Mouse (Mus musculus): Measurements from ENCODE around the gene Zhx3. TPM values are rescaled to one million over a fixed set of nuclear protein-coding genes. Genes with fewer than 3 reads are reported as not detected.

Gene Zhx3
- polyA plus RNA-seq, 1 experiment from 2014 or later = 16.9 TPM

DNA sequence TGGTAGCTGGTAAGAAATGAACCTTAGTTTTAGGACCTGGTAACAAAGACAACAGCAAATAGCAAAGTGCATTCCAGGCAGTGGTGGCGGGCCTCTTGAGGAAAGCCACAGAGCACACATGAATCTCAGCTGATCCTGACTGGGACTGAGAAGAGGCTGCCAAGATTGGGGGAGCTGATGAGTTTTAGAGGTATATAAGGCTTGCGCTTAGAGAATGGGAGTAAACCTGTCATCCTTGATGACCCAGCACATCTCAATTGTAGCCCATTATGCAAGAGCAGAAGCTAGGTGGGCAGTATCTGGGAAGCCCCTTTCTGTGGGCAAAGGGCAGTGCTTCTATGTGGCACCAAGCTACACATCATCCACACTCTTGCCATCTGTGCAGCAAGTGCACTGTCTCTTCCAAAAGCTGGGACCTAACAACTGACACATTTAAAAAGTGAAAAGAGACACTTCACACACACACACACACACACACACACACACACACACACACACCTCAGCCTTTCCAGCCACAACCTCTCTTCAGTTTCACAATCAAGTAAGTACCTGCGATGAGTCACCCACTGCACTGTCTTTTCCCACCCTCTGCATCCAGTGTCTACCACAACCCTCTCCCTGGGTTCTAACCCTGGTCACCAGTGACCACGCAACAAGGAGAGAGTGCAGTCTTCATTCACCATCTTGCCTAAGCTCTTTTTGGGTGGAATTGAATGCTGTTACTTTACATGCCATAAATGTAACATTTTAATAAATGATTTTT lies 149.0 kb downstream of the Zhx3 start:
- Histone ChIP-seq H3K27me3 (ENCODE audit: control insufficient read depth, insufficient read depth, low read length) (no peaks in the 10 kb centered on the region), H3K4me2 (ENCODE audit: low read length) (no peak overlapping the region), H3K36me3 (ENCODE audit: control insufficient read depth, insufficient read depth, low read length) (peaks cover 59% of the 10 kb centered on the region), H3K27ac (replicated peaks; ENCODE audit: low read depth, low read length) (no peak overlapping the region), H3K9me3 (ENCODE audit: control insufficient read depth, low read length) (no peaks in the 10 kb centered on the region), H3K9ac (replicated peaks; ENCODE audit: low read length) (no peak overlapping the region), H3K4me1 (ENCODE audit: control insufficient read depth, insufficient read depth, low read length) (no peaks in the 10 kb centered on the region), H3K4me3 (replicated peaks; ENCODE audit: low read depth, low read length) (no peak overlapping the region)
- 95% methylated on average over 4 of the region's 4 CpGs for WGBS
- ATAC-seq (ENCODE audit: low FRiP score, low TSS enrichment) = no peak
- DNase-seq = no peak

DNA sequence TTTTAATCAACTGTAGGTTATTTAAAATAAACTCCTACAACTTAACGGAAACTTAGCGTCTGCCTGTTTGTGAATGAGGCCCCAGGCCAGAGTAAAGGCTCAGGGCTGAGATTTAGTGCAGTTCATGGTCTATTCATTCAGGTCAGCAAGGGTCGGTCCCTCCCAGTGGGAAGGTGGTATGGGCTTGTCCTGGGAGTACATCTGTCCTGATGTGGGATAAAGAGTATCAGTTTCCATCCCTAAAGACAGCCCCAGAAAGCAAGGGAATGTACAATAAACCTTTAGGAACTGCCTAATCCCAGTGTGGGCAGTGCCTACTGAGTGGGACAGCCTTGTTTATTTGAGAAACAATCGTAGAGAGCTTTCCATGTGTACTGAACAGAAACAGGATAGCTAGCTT lies 150.1 kb downstream of the Zhx3 start:
- no peaks in the 10 kb centered on the region for H3K9me3 ChIP-seq (ENCODE audit: control insufficient read depth, low read length)
- H3K36me3 ChIP-seq (ENCODE audit: control insufficient read depth, insufficient read depth, low read length) = peaks cover 69% of the 10 kb centered on the region
- H3K9ac ChIP-seq (replicated peaks; ENCODE audit: low read length) = no peak overlapping the region
- 90% methylated on average over 4 of the region's 4 CpGs for WGBS
- H3K4me3 ChIP-seq (replicated peaks; ENCODE audit: low read depth, low read length) = no peak overlapping the region
- H3K27ac ChIP-seq (replicated peaks; ENCODE audit: low read depth, low read length) = no peak overlapping the region
- no peak for DNase-seq
- no peak overlapping the region for H3K4me2 ChIP-seq (ENCODE audit: low read length)
- H3K4me1 ChIP-seq (ENCODE audit: control insufficient read depth, insufficient read depth, low read length) = no peaks in the 10 kb centered on the region
- no peak for ATAC-seq (ENCODE audit: low FRiP score, low TSS enrichment)
- no peaks in the 10 kb centered on the region for H3K27me3 ChIP-seq (ENCODE audit: control insufficient read depth, insufficient read depth, low read length)

DNA sequence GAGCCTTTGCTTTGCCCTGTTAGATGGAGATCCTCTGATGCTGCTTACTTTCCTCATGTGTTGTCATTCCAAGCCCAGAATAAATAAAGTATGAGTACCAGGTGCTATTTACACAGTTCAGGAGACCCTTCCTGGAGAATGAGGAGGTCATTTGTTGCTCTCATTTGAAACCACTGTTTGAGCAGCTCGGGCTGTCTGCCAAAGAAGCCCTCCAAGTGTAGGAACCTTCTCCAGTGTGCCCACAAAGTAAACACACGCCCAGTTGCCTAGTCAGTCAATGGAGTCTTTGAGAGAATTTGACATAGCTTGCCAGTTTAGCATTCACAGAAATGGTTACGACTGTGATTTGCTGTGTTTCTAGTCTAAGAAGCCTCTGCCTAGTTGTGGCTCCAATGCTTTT lies 154.0 kb downstream of the Zhx3 start:
- DNase-seq (no peak), ATAC-seq (ENCODE audit: low FRiP score, low TSS enrichment) (no peak)
- peaks cover 90% of the 10 kb centered on the region for H3K36me3 ChIP-seq (ENCODE audit: control insufficient read depth, insufficient read depth, low read length)
- H3K4me3 ChIP-seq (replicated peaks; ENCODE audit: low read depth, low read length) = no peak overlapping the region
- H3K9me3 ChIP-seq (ENCODE audit: control insufficient read depth, low read length) = no peaks in the 10 kb centered on the region
- WGBS = 90% methylated on average over 3 of the region's 3 CpGs
- no peaks in the 10 kb centered on the region for H3K27me3 ChIP-seq (ENCODE audit: control insufficient read depth, insufficient read depth, low read length)
- no peaks in the 10 kb centered on the region for H3K4me1 ChIP-seq (ENCODE audit: control insufficient read depth, insufficient read depth, low read length)
- H3K9ac ChIP-seq (replicated peaks; ENCODE audit: low read length) = no peak overlapping the region
- H3K4me2 ChIP-seq (ENCODE audit: low read length) = no peak overlapping the region
- H3K27ac ChIP-seq (replicated peaks; ENCODE audit: low read depth, low read length) = no peak overlapping the region

DNA sequence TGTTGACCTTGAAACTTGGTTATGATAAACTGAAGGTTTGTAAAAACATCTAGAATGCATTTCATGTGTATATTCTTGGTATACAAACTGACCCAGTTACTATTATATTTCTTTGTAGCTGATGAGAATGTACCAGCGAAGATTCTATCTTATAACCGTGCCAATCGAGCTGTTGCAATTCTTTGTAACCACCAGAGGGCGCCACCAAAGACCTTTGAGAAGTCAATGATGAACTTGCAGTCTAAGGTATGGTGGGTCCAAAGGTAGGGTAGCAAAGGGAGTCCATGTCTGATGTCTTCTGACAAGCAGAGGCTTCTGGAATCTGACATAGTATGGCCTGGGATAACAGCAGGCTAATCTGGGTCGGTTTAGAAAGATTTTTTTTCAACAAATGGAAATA lies 155.5 kb downstream of the Zhx3 start:
- Histone ChIP-seq H3K4me3 (replicated peaks; ENCODE audit: low read depth, low read length) (no peak overlapping the region), H3K9ac (replicated peaks; ENCODE audit: low read length) (no peak overlapping the region), H3K36me3 (ENCODE audit: control insufficient read depth, insufficient read depth, low read length) (peaks cover 91% of the 10 kb centered on the region), H3K27ac (replicated peaks; ENCODE audit: low read depth, low read length) (no peak overlapping the region), H3K4me1 (ENCODE audit: control insufficient read depth, insufficient read depth, low read length) (no peaks in the 10 kb centered on the region), H3K27me3 (ENCODE audit: control insufficient read depth, insufficient read depth, low read length) (no peaks in the 10 kb centered on the region), H3K4me2 (ENCODE audit: low read length) (no peak overlapping the region), H3K9me3 (ENCODE audit: control insufficient read depth, low read length) (no peaks in the 10 kb centered on the region)
- DNase-seq (peak; percentile 82), ATAC-seq (ENCODE audit: low FRiP score, low TSS enrichment) (no peak)
- WGBS = 74% methylated on average over 5 of the region's 5 CpGs

DNA sequence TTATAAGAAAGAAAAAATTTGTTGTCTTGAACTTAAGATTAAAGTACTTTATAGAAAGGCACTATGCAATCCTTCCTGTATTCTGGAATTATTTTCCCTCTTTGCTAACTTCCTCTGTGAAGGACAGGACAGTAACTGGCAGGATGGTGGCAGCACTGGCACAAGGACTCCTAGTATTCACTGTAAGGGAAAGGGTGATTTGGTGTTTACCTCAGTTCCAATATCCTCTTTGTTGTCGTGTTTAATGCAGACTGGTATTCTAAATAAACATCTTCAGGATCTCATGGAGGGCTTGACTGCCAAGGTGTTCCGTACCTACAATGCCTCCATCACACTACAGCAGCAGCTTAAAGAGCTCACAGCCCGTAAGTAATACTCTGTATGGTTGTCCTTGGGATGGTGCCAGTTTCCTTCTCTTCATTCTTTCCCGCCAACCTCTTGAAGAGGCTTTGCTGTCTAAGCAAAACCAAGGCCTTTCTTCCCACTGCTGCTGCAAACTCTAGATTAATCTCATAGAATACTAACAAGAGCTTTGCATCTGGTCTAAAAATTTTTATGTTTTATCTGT lies 157.3 kb downstream of the Zhx3 start:
- H3K9me3 ChIP-seq (ENCODE audit: control insufficient read depth, low read length) = no peaks in the 10 kb centered on the region
- DNase-seq (no peak), ATAC-seq (ENCODE audit: low FRiP score, low TSS enrichment) (no peak)
- no peaks in the 10 kb centered on the region for H3K4me1 ChIP-seq (ENCODE audit: control insufficient read depth, insufficient read depth, low read length)
- no peak overlapping the region for H3K4me3 ChIP-seq (replicated peaks; ENCODE audit: low read depth, low read length)
- H3K9ac ChIP-seq (replicated peaks; ENCODE audit: low read length) = no peak overlapping the region
- H3K36me3 ChIP-seq (ENCODE audit: control insufficient read depth, insufficient read depth, low read length) = peaks cover 94% of the 10 kb centered on the region
- H3K27ac ChIP-seq (replicated peaks; ENCODE audit: low read depth, low read length) = no peak overlapping the region
- 88% methylated on average over 4 of the region's 4 CpGs for WGBS
- H3K4me2 ChIP-seq (ENCODE audit: low read length) = no peak overlapping the region
- no peaks in the 10 kb centered on the region for H3K27me3 ChIP-seq (ENCODE audit: control insufficient read depth, insufficient read depth, low read length)

DNA sequence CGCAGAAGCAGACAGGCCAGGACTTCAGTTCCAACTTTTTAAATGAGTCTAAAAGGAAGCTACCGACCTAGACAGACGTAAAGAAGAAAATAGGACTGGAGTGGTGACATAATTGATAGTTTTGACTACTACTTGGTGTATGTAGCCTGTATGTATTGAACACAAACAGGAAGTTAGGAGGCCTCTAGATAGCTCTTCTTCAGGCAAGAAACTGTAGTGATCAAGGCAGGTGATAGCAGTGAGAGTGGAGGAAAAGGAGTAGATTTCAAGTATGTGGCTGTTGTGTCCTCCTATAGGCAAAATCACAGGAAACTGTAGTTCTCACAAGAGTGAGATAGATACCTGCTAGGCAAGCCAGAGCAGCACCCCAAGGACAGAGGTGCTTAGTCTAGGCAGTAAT lies 165.1 kb downstream of the Zhx3 start:
- no peak for ATAC-seq (ENCODE audit: low FRiP score, low TSS enrichment)

DNA sequence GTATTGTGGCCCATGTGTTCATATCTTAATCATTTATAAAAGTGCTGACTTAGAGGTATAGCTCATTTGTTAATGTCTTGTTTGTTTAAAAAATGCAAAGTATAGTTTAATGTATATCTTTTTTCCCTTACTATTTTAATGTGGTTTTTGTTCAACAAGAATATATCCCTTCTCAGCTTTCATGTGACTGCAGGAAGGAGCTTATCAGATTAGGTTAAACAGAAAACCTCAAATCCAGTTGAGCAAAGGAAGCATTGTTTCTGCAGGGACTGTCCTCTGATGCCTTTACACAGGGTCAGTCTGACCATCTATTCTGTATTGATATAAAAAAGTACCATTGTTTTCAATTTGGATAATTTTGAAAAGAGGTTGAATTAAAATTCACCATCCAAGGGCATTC lies 170.0 kb downstream of the Zhx3 start:
- Histone ChIP-seq H3K9ac (replicated peaks; ENCODE audit: low read length) (no peak overlapping the region), H3K4me2 (ENCODE audit: low read length) (no peak overlapping the region), H3K4me1 (ENCODE audit: control insufficient read depth, insufficient read depth, low read length) (no peaks in the 10 kb centered on the region), H3K36me3 (ENCODE audit: control insufficient read depth, insufficient read depth, low read length) (peaks cover 82% of the 10 kb centered on the region), H3K9me3 (ENCODE audit: control insufficient read depth, low read length) (no peaks in the 10 kb centered on the region), H3K27me3 (ENCODE audit: control insufficient read depth, insufficient read depth, low read length) (no peaks in the 10 kb centered on the region), H3K27ac (replicated peaks; ENCODE audit: low read depth, low read length) (no peak overlapping the region), H3K4me3 (replicated peaks; ENCODE audit: low read depth, low read length) (no peak overlapping the region)
- DNase-seq (no peak), ATAC-seq (ENCODE audit: low FRiP score, low TSS enrichment) (no peak)

More for the DNA sequence above, 165.1 kb downstream of the Zhx3 start:
- 91% methylated on average over 3 of the region's 3 CpGs for WGBS
- Histone ChIP-seq H3K4me2 (ENCODE audit: low read length) (no peak overlapping the region), H3K4me1 (ENCODE audit: control insufficient read depth, insufficient read depth, low read length) (no peaks in the 10 kb centered on the region), H3K36me3 (ENCODE audit: control insufficient read depth, insufficient read depth, low read length) (peaks cover 85% of the 10 kb centered on the region), H3K9ac (replicated peaks; ENCODE audit: low read length) (no peak overlapping the region), H3K9me3 (ENCODE audit: control insufficient read depth, low read length) (no peaks in the 10 kb centered on the region), H3K4me3 (replicated peaks; ENCODE audit: low read depth, low read length) (no peak overlapping the region), H3K27me3 (ENCODE audit: control insufficient read depth, insufficient read depth, low read length) (no peaks in the 10 kb centered on the region), H3K27ac (replicated peaks; ENCODE audit: low read depth, low read length) (no peak overlapping the region)
- DNase-seq = no peak

DNA sequence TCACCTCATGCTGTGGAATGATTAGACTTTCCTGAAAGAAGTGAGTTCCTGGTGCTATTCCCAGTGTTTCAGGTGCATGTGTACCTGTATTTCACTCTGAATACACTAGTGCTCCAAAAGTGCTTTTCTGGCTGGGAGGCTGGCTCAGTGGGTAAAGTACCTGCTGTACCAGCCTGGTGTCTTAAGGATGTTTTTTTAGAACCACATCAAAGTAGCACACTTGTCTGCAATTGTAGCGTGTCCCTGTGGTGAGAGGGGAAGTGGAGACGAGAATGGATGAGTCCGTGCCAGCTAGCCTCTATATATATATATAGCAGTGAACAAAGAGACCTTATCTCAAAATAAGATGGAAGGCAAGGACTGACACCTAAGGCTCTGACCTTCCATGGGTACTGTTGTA lies 171.2 kb downstream of the Zhx3 start:
- DNase-seq (no peak), ATAC-seq (ENCODE audit: low FRiP score, low TSS enrichment) (no peak)
- WGBS = 90% methylated on average over 3 of the region's 3 CpGs
- H3K36me3 ChIP-seq (ENCODE audit: control insufficient read depth, insufficient read depth, low read length) = peaks cover 82% of the 10 kb centered on the region
- H3K4me1 ChIP-seq (ENCODE audit: control insufficient read depth, insufficient read depth, low read length) = no peaks in the 10 kb centered on the region
- no peak overlapping the region for H3K4me2 ChIP-seq (ENCODE audit: low read length)
- no peaks in the 10 kb centered on the region for H3K27me3 ChIP-seq (ENCODE audit: control insufficient read depth, insufficient read depth, low read length)
- H3K27ac ChIP-seq (replicated peaks; ENCODE audit: low read depth, low read length) = no peak overlapping the region
- H3K4me3 ChIP-seq (replicated peaks; ENCODE audit: low read depth, low read length) = no peak overlapping the region
- H3K9ac ChIP-seq (replicated peaks; ENCODE audit: low read length) = no peak overlapping the region
- no peaks in the 10 kb centered on the region for H3K9me3 ChIP-seq (ENCODE audit: control insufficient read depth, low read length)

DNA sequence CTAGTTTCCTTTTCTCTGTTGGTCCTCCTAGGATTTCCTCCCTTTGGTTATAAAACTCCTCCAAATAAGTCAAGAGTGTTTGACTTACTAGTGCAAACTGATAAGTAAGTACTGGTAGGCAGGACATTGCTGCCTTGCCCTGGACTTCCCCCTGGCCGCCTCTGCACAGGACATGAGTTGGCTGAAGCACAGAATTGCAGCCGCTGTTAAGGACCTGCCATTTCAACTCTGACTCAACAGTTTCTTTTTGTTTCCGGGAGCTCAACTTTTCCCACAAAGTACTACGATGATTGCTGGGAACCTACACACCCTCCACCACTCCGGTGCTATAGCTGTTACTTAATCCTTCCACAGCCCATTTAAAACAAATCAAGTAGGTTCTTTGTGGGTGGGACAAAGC lies 172.5 kb downstream of the Zhx3 start:
- H3K27ac ChIP-seq (replicated peaks; ENCODE audit: low read depth, low read length) = no peak overlapping the region
- 76% methylated on average over 5 of the region's 5 CpGs for WGBS
- DNase-seq = no peak
- no peak overlapping the region for H3K4me3 ChIP-seq (replicated peaks; ENCODE audit: low read depth, low read length)
- no peak for ATAC-seq (ENCODE audit: low FRiP score, low TSS enrichment)
- H3K27me3 ChIP-seq (ENCODE audit: control insufficient read depth, insufficient read depth, low read length) = no peaks in the 10 kb centered on the region
- no peak overlapping the region for H3K9ac ChIP-seq (replicated peaks; ENCODE audit: low read length)
- H3K9me3 ChIP-seq (ENCODE audit: control insufficient read depth, low read length) = no peaks in the 10 kb centered on the region
- H3K36me3 ChIP-seq (ENCODE audit: control insufficient read depth, insufficient read depth, low read length) = peaks cover 81% of the 10 kb centered on the region
- H3K4me1 ChIP-seq (ENCODE audit: control insufficient read depth, insufficient read depth, low read length) = no peaks in the 10 kb centered on the region
- no peak overlapping the region for H3K4me2 ChIP-seq (ENCODE audit: low read length)
